Mouse (Mus musculus): Measurements from ENCODE around the gene Rad17.

Rad17 gene

GRCm38 (mm10) chr13:100650550-100651438, at the start of gene Rad17, which contains the start of gene Ak6:
Gene Rad17 (minus strand): TSS chr13:100651051.
Gene Ak6 (plus strand): TSS chr13:100650979.
- DNase-seq (ENCODE audit: low spot score in 2 of 2): peak; percentile 87 to 90

DNA sequence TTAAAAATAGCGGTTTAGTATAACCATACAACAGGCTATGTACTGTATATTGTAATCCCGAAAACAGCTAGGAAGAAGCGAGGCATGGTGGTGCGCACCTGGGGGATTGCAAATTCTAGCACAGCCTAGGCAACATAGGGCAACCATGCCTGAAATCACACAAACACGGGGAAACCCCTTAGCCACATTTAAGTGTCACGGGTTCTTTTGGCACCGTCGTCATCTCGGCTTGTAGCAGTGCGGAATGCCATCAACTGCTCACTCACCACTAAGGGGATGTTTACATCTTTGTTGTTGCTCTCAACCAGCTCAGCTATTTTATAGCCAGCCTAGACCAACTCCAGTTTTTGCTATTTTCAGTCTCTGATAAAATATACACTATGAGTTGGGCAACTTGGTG, 48.0 kb upstream of the Rad17 start:
- DNase-seq (ENCODE audit: low spot score in 2 of 2): no peak

DNA sequence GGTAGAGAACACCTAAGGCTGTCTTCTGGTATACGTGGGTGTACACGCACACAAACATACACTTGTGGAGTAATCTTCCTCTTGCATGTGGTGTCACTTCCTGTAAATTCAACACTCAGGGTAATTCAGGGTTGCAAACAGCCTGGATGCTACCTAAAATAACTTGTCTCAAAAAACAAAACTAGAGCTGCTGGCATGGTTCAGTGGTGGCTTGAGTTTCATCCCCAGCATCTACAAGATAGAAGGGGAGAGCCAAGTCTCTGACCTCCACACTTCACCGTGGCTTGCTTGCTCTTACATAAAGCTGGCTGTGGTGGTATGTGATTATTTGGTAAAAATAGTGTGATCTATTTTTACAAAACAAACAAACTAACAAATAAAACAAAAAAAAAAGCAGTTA, 46.7 kb upstream of the Rad17 start:
- DNase-seq (ENCODE audit: low spot score in 2 of 2): no peak

GRCm38 (mm10) chr13:100687513-100687912, 36.7 kb upstream of the Rad17 start:
- DNase-seq (ENCODE audit: low spot score in 2 of 2): no peak

GRCm38 (mm10) chr13:100684355-100684754, 33.5 kb upstream of the Rad17 start:
- DNase-seq (ENCODE audit: low spot score in 2 of 2): no peak

GRCm38 (mm10) chr13:100682837-100683236, 32.0 kb upstream of the Rad17 start:
- DNase-seq (ENCODE audit: low spot score in 2 of 2): no peak

DNA sequence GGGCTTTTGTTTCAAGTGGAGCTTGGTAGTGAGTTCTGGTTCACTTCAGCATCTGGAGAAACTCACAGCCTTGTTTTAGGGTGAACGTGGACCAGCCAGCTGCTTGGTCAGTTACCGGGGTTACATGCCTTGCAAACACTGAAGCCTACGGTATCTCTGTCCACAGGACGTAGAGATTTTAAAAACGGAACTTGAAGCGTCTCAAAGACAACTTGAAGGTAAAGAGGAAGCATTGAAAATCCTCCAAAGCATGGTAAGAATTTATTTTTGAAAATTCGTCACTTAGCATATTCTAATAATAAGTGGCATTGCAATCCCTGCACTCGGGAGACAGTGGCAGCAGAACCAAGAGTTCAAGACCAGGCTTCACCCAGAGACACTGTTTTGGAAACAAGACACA, 30.8 kb upstream of the Rad17 start:
- no peak for DNase-seq (ENCODE audit: low spot score in 2 of 2)

GRCm38 (mm10) chr13:100675936-100676635, 25.2 kb upstream of the Rad17 start:
- no peak for DNase-seq (ENCODE audit: low spot score in 2 of 2)

GRCm38 (mm10) chr13:100670181-100670741, 19.4 kb upstream of the Rad17 start:
- no peak for DNase-seq (ENCODE audit: low spot score in 2 of 2)

- no peak for DNase-seq (ENCODE audit: low spot score in 2 of 2)
Observed at GRCm38 (mm10) chr13:100669291-100670022, 18.6 kb upstream of the Rad17 start, which contains the start of gene Ccdc125. Gene Ccdc125 (plus strand): TSS chr13:100669717.

GRCm38 (mm10) chr13:100659864-100660456, 9.1 kb upstream of the Rad17 start:
- DNase-seq (ENCODE audit: low spot score in 2 of 2): peak in 1 of 2 experiments; percentile 10

- no peak for DNase-seq (ENCODE audit: low spot score in 2 of 2)
Observed at GRCm38 (mm10) chr13:100658091-100658490, 7.2 kb upstream of the Rad17 start.

DNA sequence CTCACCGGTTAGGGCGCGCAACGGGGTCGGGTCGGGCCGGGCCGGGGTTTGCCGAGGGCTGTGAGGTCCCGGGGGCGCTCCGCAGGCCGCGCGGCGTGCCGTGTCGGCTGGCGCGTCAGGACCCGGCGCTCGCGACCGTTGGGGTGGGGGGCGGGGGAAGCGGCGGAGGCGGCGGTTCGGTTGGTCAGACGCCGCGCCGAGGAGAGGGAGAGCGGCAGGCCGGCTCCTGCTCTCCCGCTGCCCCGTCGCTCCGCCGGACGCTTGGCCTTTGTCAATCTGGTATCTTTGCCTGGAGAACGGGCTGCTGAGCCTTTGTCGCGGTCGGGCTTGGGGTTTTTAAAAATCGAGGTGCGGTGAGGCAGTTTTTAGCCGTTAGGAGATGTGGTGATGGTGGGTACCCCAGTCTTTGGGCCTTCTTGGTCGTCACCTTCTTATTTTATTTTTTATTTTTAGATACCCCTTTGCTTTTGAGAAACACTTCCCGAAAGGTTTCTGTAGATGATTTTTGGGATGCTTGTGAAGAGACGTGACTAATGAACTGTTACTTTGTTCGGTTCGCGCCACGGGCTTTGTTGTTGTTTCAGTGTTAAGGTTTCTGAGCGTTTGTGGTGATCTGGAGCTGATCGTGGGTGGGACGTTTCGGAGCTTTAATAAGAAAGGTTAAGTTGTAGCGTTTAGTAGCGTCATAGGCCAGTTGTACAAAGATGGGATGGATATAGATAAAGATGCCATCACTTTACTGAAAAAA, 762 bp upstream of the Rad17 start, which contains the start of gene Taf9:
TSS of gene Taf9 (plus strand) at position 141 of the 748 bp plus-strand sequence.
- no peak for DNase-seq (ENCODE audit: low spot score in 2 of 2)

GRCm38 (mm10) chr13:100648223-100648622, 2.6 kb downstream of the Rad17 start:
- no peak for DNase-seq (ENCODE audit: low spot score in 2 of 2)

- no peak for DNase-seq (ENCODE audit: low spot score in 2 of 2)
Observed at GRCm38 (mm10) chr13:100642471-100643209, 8.2 kb downstream of the Rad17 start.

DNA sequence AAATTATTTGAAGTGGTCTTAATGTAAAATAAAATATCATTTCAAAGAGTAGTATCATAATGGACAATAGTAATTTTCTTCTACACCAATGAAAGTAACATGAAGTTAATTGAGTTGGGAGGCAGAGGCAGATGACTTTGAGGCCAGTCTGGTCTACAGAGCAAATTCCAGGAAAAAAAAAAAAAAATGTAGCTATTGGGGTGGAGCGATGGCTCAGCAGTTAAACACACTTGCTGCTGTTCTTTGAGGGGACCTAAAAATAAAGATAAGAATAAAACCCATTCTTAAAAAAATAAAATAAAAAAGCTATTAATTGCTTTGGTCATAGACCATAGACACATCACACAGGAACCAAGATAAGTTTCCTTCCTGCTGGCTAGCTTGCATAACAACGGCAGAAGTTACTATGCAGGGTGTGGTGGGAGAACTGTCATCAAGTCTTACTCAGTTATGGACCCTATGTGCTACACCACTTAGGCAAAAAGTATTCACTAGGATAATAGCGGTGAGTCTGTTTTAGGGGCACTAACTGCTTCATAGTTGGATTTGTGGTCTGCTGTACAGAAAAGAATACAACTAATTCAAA, 16.7 kb downstream of the Rad17 start:
- DNase-seq (ENCODE audit: low spot score in 2 of 2): no peak

- DNase-seq (ENCODE audit: low spot score in 2 of 2): no peak
Observed at GRCm38 (mm10) chr13:100622241-100622640, 28.6 kb downstream of the Rad17 start.

DNA sequence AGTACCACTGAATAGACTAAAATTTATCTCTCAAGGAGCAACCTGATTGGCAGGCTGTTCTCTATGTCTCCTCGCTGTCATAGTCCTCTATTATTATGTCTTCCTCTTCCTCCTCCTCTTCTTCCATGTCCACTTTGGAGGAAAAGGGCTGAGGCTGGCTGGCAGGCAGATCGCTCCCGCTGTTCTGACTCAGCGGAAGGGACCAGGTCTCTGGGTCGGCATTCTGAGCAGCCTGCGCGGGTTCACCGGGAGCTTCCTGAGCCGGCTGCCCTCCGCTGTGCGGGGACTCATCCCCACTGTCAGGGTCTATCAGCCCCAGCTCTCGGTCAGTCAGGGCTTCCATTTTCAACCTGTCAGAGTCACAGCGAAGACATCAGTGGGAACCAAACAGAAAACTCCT, 33.3 kb downstream of the Rad17 start:
- DNase-seq (ENCODE audit: low spot score in 2 of 2): no peak

All from frontal cortex, postnatal 14 days (tissue).